Mouse (Mus musculus): ENCODE measurements at regions not wholly inside any gene's neighbourhood (a gene's known extent, or its start where the extent isn't known, plus 50 kb on each side); places are given as distances from the start of the nearest gene placed in this dataset.

DNA sequence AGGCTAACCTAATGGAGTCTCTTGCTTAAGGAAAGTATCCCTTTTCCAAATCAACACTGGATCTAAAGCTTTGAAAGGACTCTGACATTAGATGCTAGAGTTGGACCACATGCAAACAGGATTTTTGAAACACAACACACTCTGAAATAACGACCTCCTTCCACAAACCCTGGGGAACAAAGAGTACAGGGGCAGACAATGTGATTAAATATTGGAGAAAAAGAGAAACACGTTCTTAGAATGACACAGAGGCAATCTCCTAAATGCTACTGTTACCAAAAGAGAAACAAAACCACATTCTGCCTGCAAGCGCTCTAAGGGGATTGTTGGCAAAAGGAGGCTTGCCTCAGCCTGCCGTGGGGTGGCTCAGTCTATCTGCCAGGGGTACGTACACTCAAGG is 1422.0 kb downstream of the Gsdmc2 start:
- no peak for DNase-seq (ENCODE audit: low spot score in 2 of 2)

DNA sequence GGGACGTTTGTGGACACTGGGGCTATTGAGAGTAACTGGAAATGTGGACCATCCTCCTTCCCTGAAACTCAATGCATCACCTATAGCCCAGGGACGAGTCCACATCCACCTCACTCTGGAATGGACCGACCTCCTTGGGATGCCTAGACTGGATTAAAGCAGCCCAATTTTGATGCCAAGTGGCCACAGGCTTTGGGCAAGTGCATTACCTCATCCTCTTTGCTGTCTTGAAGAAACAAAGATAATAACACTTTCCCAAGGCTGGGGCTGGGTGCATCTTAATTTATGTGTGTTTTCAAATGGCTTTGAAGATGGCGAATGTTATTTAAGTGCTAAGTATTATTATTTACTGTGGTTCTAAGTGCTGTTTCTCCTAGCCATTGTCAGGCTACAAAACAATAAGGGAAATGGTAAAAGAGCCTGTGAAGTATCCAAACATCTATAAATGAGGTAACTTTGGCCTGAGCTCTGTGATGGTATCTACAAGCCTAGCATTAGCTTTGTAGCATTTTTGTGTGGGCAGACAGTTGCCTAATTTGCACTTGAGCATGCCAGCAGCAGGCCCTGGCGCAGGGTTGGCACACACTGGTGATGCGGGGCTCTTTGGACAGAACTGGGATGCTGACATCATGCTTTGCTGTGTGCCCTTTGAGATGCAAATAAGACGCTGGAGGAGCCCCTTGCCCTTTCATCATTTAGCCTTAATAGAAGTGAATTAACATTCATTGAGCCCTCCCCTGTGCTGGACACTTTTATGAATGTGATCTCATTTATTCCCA is 1423.7 kb downstream of the Gsdmc2 start:
- DNase-seq (ENCODE audit: low spot score in 2 of 2), result no peak

DNA sequence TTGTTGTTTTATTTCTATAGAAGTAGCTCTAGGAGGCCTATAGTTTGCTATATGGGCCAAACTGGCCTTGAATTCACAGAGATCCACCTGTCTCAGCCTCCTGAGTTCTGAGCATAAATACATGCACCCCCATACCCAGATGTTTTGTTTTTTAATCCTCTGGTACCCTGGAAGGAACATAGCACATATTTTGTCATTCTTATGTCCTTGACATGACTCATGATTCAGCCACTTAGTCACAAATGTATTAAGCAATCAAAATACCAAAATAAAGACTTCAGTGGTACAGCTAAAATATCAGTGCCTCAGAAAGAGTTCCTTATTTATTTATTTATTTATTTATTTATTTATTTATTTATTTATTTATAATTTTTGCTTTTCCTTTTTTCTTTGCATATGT is 1428.3 kb downstream of the Gsdmc2 start:
- DNase-seq (ENCODE audit: low spot score in 2 of 2), result no peak

DNA sequence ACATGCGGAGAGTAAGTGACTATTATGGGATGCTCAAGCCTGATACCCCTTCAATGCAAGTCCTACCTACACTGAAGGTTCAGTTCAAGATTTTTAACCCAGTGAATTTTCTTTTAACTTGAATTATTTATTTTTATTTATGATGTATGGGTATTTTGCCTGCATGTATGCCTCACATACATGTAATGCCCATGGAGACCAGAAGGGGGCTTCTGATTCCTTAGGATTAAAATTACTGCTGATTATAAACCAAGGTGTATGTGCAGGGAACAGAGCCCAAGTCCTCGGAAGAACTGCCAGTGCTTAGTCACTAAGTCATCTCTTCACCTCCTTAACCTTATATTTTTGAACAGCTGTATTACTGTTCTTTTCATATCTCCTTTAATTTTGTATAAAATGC is 1431.3 kb downstream of the Gsdmc2 start:
- DNase-seq (ENCODE audit: low spot score in 2 of 2), result no peak

DNA sequence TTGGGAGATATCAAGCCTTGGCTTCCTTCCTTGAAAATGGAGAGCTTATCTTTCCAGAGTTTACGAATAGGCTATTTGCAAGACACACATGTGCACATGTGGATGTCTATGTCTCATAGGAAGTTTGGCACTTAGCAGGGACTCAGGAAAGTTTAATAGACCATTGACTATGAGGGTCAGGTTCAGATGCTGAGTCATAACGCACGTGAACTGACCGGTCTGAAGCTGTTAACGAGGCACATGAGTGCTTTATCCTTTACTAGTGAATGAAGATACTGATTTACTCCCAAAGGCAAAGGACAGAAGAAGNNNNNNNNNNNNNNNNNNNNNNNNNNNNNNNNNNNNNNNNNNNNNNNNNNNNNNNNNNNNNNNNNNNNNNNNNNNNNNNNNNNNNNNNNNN is 1442.8 kb downstream of the Gsdmc2 start:
- no peak for DNase-seq (ENCODE audit: low spot score in 2 of 2)

DNA sequence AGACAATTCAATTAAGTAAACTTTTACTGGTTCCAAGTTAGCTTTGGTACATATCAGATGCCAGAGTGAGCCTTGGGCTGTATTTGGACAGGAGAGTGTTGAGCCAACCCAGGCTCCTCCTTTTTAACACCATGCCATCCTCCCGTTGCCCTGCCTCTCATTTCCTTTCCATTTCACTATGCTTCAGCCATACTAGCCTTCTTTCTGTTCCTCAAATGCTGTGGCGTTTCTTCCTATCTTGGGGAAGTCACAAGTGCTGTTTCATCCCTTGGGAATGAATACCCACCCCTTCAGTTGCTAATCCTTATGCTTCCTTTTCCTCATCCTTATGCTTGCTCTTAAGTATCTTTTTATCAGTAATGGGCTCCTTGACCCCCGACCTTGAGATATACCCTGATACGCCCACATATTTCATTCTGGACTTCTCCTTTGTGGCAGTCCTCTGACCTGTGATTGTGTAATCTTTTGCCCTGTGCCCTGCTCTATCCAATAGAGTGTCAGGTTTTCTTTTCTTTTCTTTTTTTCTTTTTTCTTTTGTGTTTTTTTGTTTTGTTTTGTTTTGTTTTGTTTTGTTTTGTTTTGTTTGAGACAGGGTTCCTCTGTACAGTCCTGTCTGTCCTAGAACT is 1443.9 kb downstream of the Gsdmc2 start:
- no peak for DNase-seq (ENCODE audit: low spot score in 2 of 2)

DNA sequence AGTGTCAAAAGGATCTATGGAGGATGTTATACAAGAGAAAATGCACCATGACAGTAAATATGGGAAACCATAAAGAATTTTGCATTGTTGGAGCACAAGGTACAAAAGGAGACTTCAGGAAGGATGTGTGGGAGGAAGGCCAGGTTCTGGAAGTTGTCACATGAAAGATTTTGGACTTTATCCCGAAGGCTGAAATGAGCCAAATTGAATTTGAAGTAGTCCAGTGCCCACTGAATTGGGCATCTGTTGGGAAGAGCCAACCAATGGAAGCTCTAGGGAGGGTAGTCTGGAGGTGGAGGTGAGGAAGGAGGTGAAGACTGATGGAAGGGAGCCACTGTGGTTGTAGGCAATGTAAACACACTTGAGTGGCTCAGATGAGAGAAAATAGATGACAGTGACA is 1445.6 kb downstream of the Gsdmc2 start:
- no peak for DNase-seq (ENCODE audit: low spot score in 2 of 2)

DNA sequence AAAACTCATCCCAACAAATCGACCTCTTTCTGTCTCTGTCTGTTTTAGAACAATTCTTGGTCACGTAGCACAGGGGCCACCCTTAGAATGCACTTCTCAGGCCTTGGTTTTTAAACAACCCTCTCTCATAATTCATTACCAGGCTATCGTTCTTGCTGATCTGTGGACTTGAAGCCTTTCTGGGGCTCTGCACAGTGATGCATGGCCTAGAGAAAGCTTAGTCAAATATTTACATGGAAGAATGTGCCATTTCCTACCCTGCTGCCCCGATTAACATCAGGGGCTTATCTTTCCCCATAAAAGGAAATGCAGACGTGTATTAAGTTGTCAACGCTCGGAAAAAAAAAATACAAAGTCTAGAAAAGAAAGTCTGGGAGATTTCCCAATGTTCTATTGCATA is 1448.0 kb downstream of the Gsdmc2 start:
- no peak for DNase-seq (ENCODE audit: low spot score in 2 of 2)

DNA sequence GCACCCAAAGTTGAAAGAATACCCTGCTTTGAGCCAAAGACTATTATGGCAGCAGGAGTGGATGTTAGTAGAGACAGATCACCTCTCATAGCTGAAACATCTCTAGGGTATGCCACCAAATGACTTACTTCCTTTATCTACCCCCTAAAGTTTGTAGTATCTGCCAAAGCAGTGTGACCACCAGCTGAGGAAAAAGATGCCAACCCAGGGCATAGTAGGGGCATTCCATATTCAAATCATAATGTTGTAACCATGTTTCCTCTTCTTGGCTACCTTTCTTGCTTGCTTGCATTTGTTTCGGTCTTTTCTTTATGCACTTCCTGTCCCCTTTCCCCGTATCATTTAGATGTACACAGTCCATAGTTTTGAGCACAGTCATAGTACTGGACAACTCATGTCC is 1449.6 kb downstream of the Gsdmc2 start:
- no peak for DNase-seq (ENCODE audit: low spot score in 2 of 2)

DNA sequence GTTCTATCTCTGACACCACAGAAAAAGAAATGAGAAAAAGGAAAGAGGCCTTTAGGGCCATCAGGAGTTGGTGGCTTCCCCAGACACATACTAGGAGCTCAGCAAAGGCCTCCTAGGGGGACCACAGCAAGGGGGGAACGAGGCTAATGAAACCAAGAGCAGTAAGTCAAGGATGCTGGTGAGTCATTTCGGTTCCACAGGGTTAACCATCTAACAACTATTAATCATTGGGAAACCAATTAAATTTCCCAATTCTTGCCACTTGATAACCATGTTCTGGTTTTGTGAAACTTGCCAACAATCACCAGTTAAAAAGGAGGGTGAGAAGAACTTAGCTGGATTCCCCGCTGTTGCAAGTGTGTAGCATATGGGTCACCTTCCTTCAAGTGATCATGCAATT is 1451.6 kb downstream of the Gsdmc2 start:
- DNase-seq (ENCODE audit: low spot score in 2 of 2), result no peak

DNA sequence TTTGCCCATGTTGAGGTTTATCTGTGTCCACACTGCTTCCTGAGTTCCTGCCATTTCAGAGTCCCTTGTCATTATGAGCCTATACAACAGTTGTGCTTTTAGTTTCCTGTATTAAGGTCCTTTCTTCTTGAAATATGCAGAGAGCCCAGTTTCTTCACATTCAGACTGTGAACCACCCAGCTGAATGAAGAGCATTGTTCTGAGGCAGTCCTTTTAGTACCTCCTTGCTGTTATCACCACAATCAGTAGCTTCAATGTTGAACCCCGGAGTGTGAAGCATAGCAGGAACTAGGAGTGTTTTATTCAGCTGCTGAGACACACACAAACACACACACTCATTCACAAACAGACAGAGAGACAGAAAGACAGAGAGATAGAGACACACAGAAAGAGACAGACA is 1452.1 kb downstream of the Gsdmc2 start:
- no peak for DNase-seq (ENCODE audit: low spot score in 2 of 2)

DNA sequence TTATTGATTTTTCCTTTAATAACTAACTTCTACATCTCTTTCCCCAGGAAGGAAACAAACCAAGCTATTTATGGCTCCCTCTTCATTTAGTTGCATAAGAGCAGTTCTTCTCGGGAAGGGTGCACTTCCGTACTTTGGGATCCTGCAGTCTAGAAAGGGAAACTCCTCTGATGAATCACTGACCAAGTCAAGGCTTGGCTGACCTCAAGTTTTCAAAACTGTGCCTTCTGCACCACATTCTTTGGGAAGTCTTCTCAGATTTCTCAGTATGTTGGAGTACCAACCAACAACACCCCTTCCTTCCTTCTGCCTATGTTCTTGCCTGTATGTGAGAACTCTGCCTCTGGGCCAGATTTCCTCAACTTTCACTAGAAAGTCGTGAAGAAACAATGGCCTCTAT is 1452.6 kb downstream of the Gsdmc2 start:
- DNase-seq (ENCODE audit: low spot score in 2 of 2), result no peak

DNA sequence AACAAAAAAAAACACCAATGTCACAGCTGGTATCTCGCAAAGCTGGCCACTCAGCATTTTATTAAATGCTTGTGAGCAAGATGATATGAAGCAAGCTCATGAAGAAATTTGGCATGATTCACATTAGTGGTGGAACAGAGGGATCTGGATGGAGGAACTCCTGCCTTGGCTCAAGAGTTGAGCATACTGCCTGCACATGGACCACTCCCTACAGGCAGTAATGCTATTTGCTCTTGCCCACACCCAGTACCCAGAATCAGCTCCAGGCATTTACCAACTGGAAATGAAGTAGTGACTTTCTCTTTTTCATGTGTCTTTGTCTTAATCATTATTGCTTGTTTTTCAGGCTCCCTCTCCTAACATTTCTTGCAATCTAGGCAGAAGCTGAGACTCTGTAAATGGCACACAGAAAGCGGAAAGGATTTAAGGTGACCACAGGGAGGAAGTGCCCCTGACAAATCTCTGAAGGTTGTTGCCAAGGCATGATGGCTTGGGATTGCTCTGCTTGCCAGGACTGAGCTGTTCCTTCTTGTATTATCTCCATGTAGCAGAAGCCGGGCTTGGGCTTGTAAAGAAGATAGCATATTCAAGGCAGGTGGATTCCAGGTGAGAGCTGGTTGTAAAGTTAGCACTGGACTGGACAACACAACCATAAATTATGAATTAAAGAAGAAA is 1455.4 kb downstream of the Gsdmc2 start:
- DNase-seq (ENCODE audit: low spot score in 2 of 2), result no peak

DNA sequence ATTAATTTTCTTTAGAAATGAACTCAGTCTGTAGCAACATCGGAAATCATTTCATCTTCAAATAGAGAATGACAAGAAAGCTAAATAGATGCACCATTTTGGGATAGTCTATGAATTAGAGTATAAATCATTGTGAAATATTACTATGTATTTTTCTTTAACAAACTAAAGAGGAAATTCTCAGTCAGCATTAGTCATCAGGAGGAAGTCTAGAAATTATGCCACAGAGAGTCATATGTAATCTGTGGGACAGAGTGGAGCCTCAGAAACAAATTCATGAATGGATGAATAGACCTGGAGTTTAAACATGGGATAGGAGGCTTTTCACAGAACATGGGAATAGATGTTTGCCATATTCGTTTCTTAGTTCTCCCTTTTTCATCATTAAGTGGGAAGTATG is 1459.4 kb upstream of the A1bg start:
- DNase-seq (ENCODE audit: low spot score in 2 of 2), result no peak

DNA sequence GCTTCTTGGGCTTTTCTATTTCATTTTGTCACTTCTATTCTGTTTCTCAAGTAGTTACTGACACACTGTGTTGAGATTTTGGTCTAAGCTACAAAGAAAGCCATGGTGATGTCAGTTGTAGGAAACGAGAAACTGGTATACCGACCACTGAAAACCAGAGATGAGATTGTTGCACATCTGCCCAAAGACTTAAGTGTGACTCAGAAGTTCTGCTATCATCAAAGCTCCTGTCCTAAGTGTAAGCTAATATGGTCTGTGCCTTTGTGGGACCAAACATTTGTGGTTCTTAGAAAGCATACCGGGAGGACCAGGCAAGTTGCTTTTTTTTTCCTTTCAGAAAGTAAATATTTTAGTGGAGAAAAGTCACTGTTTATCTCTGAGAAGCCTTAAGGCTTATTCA is 1451.8 kb upstream of the A1bg start:
- DNase-seq (ENCODE audit: low spot score in 2 of 2), result no peak

DNA sequence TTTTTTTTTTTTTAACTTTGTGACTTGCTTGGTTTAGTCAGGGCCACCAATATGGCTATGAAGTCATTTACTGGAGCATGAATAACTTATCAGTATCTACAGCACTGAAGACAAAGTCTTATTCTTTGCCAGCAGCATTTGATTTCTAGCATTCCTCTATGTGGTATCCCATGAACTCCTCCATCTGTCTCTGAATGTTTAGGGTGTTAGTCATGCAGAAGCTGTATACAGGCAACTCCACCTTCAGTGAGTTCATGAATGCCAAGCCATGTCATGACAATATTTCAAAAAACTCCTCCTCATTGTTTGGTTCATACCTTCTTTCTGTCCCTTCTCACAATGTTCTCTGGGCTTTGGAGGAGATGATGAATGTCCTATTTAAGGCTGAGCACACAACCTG is 1438.4 kb upstream of the A1bg start:
- DNase-seq (ENCODE audit: low spot score in 2 of 2), result no peak

DNA sequence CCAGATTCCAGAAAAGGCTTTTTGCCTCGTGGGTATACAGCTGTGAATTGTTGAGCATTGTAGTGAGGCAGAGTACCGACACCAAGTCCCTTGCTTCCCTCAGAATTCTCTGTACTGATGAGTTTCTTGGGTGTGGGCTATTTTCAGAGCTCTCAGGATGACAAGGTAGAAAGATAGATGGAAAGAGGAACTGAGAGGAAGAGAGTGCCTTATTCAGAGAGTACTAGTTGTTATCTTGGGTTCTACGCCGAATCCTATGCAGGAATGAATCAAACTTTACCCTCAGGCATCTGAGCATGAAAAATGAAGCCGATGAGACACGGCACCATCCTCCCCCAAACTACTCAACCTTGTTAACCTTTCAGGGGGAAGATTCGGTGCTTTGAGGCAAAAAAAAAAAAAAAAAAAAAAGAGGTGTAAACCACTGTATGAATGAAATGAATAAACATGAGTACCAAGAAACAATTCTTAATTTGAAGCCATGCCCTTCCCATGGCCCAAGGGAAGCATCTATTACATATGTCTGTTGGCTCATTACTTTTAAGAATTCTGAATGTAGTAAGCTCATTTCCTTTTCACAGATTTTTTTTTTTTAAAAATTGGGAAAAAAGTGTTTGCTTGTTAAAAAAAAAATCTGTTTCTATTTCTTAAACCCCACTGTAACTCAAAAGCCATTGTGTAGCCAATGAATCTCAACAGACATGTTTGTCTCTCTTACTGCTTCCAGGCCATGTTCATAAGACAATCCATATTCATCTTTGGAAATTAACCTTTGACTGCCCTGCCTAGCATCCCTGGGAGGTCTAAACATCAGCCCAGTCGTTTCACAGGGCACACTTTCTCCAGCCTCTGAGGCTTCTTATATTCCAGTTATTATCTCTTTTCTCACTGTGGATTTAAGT is 1435.8 kb upstream of the A1bg start:
- DNase-seq (ENCODE audit: low spot score in 2 of 2), result no peak

DNA sequence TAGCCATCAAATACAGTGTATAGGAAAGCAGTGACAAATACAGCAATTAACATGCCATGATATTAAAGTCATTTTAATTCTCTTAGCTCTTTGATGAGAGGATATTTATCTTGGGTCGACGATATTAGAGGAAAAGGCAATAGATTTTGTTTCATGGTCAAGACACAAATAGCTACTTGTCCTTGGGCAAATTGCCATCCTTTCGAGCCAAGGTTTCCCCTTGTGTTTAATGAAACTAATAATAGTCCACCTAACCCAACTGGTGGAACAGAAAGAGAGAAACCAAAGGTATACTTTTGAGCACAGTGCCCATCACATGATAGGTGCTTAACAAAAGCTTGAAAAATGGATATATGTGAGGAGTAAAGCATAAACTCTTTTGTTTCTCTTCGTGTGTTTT is 1431.0 kb upstream of the A1bg start:
- no peak for DNase-seq (ENCODE audit: low spot score in 2 of 2)

DNA sequence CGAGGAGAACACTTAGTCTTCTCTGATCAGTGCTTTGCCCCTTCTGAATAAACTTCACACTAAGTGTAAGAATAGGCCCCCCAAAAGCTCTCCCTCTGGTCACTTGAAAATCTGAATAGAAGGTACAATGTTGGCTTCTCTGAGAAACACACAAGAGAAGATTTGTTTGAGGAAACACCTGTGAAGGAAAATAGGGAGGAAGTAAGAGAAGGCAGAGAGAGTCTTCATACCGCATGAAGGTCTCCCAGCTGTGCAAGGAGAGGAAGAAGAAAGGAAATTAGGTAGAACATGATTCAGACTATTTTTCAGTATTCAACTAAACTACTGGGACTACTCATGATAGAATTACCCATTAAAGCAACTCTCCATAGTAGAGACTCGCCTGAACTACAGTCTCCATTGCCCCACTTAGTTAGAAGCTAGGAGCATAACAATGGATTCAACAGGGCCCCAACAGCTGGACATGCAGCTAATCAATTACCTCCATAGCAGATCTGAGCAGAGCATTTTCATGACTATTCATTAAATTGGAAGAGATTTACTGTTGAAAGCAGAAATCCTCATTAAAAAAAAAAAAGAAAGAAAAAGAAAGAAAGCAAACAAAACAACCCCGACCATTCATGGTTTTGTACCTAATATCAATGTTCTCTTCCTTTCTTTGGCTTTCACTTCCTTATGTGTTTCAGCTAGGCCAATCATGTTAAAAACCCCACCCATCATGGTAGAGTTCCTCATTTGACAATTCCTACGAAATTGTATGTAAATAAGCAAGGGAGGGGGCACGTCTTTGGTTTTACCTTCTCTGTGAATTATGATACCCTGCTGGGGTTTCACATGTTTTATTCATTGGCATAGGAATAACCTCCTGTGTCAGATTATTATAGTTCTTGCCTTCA is 1428.3 kb upstream of the A1bg start:
- DNase-seq (ENCODE audit: low spot score in 2 of 2), result no peak

DNA sequence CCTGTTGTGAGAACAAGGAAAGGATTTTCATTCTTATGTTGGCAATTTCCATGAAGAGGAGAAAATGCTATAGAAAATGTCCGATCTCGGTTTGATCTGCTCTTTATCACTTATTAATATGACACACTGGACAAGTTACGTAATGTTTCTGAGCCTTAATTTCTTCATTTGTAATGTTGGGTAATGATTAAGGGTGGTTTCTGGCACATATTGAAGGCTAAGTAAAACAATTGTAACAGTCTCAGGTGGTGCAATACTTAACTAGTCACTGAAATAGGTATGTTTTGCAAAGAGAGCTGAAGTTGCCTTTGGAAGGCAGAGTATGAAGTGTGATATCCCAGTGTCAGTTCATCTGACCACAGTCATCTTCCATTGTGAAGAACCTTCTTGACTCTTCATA is 1427.2 kb upstream of the A1bg start:
- no peak for DNase-seq (ENCODE audit: low spot score in 2 of 2)

DNA sequence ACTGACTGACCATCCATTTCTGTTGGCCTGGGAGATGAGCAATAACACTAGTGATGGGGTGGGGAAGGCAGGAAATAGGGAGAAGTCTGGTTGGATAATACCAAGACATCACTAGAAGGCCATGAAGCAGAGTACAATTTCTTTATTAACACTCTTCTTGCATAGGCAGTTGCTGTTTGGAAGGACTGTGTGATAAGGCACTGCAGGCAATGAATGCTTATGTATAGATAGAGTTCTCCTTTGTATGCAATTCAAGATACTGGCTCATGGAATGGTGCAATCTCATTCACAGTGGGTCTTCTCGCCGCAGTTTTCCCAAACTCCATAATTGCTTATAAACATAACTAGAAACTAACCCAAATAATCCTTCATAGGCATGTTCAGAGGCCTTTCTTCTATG is 1426.1 kb upstream of the A1bg start:
- DNase-seq (ENCODE audit: low spot score in 2 of 2), result no peak
